Mouse (Mus musculus) olfactory bulb, adult 2 months (tissue): ENCODE results near the gene Myrip.

Source experiments
- CTCF ChIP-seq: fragments of 200-500 bp; IDR thresholded peaks from 2 replicates; pipeline ENCODE4 v1.5.1; 2012; ENCODE audit warnings: low read depth, mild to moderate bottlenecking, low read length, moderate library complexity; ENCODE audit not compliant: insufficient read depth
- POLR2A ChIP-seq: fragments of 200-500 bp; IDR thresholded peaks from 2 replicates; pipeline ENCODE4 v1.6.1; 2012; ENCODE audit warnings: mild to moderate bottlenecking, low read depth, low read length, moderate library complexity; ENCODE audit not compliant: insufficient read depth

DNA sequence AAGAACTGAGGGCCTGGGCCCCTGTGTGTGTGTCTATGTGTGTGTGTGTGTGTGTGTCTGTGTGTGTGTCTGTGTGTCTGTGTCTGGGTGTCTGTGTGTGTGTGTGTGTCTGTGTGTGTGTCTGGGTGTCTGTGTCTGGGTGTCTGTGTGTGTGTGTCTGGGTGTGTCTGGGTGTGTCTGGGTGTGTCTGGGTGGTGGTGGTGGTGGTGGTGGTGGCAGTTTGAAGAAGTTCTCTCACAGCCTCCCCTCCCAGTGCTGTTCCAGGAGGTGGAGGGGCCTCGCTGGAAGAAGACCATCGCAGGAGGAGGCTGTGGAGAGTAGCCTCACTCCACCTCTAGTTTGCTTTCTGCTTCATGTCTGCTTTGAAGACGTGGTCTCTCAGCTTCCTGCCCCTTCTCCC is 180.3 kb downstream of the Myrip start:
- TF ChIP-seq POLR2A (no peak), CTCF (no peak)
